Mouse (Mus musculus) urinary bladder, postnatal 14 days (tissue): ENCODE measurements around the gene 2010111I01Rik.
"Not testable (repeated sequence)": the region's sequence is repeated elsewhere in the genome, so short reads cannot be mapped to it uniquely, and the experiment has no call there.

Experiments
- DNase-seq: peaks from one replicate; pipeline ENCODE4 v3.0.0; 2021; ENCODE audit warnings: low spot score

Gene 2010111I01Rik

GRCm38 (mm10) chr13:62964640-62965311 is at the start of gene 2010111I01Rik:
2010111I01Rik (plus strand) TSS chr13:62964893.
- DNase-seq: peak; percentile 97

GRCm38 (mm10) chr13:62916675-62917074 is 48.0 kb upstream of the 2010111I01Rik start:
- no peak for DNase-seq

GRCm38 (mm10) chr13:62917416-62918110 is 47.1 kb upstream of the 2010111I01Rik start:
- no peak for DNase-seq

- DNase-seq: peak; percentile 84
Measured at GRCm38 (mm10) chr13:62919647-62920341, 44.9 kb upstream of the 2010111I01Rik start.

GRCm38 (mm10) chr13:62922645-62923044 is 42.0 kb upstream of the 2010111I01Rik start:
- peak; percentile 15 for DNase-seq

- DNase-seq: no peak
Measured at GRCm38 (mm10) chr13:62923182-62923581, 41.5 kb upstream of the 2010111I01Rik start.

- peak; percentile 56 for DNase-seq
Measured at GRCm38 (mm10) chr13:62926479-62926878, 38.2 kb upstream of the 2010111I01Rik start.

- DNase-seq: no peak
Measured at GRCm38 (mm10) chr13:62927470-62927869, 37.2 kb upstream of the 2010111I01Rik start.

- DNase-seq: not testable (repeated sequence)
Measured at GRCm38 (mm10) chr13:62929144-62929543, 35.5 kb upstream of the 2010111I01Rik start.

GRCm38 (mm10) chr13:62929766-62930389 is 34.8 kb upstream of the 2010111I01Rik start:
- DNase-seq: peak; percentile 37

GRCm38 (mm10) chr13:62932452-62932851 is 32.2 kb upstream of the 2010111I01Rik start:
- DNase-seq: no peak

GRCm38 (mm10) chr13:62939371-62939770 is 25.3 kb upstream of the 2010111I01Rik start:
- DNase-seq: no peak

GRCm38 (mm10) chr13:62939797-62940196 is 24.9 kb upstream of the 2010111I01Rik start:
- DNase-seq: no peak

GRCm38 (mm10) chr13:62940721-62941120 is 24.0 kb upstream of the 2010111I01Rik start:
- no peak for DNase-seq

- no peak for DNase-seq
Measured at GRCm38 (mm10) chr13:62941341-62942005, 23.2 kb upstream of the 2010111I01Rik start.

GRCm38 (mm10) chr13:62943274-62943830 is 21.3 kb upstream of the 2010111I01Rik start:
- no peak for DNase-seq

- no peak for DNase-seq
Measured at GRCm38 (mm10) chr13:62944109-62944508, 20.6 kb upstream of the 2010111I01Rik start.

GRCm38 (mm10) chr13:62949560-62950188 is 15.0 kb upstream of the 2010111I01Rik start:
- DNase-seq: no peak

- no peak for DNase-seq
Measured at GRCm38 (mm10) chr13:62951606-62952005, 13.1 kb upstream of the 2010111I01Rik start.

GRCm38 (mm10) chr13:62952047-62952446 is 12.6 kb upstream of the 2010111I01Rik start:
- no peak for DNase-seq

- no peak for DNase-seq
Measured at GRCm38 (mm10) chr13:62952624-62953023, 12.1 kb upstream of the 2010111I01Rik start.
